Mouse (Mus musculus): ENCODE measurements at regions not wholly inside any gene's neighbourhood (a gene's known extent, or its start where the extent isn't known, plus 50 kb on each side); places are given as distances from the start of the nearest gene placed in this dataset.
"Not testable (repeated sequence)": the region's sequence is repeated elsewhere in the genome, so short reads cannot be mapped to it uniquely, and the experiment has no call there.

GRCm38 (mm10) chr17:83990421-83991365 is 142.9 kb upstream of the Haao start:
- DNase-seq (ENCODE audit: low read depth, low spot score), result no peak

- no peak for DNase-seq (ENCODE audit: low read depth, low spot score)
These were observed 141.1 kb upstream of the Haao start for GRCm38 (mm10) chr17:83988897-83989296.

- DNase-seq (ENCODE audit: low read depth, low spot score), result no peak
These were observed 140.4 kb upstream of the Haao start for GRCm38 (mm10) chr17:83988165-83988564.

- no peak for DNase-seq (ENCODE audit: low read depth, low spot score)
These were observed 139.9 kb upstream of the Haao start for GRCm38 (mm10) chr17:83987683-83988082.

- no peak for DNase-seq (ENCODE audit: low read depth, low spot score)
These were observed 138.3 kb upstream of the Haao start for GRCm38 (mm10) chr17:83985916-83986578.

GRCm38 (mm10) chr17:83985333-83985790 is 137.6 kb upstream of the Haao start:
- DNase-seq (ENCODE audit: low read depth, low spot score), result no peak

GRCm38 (mm10) chr17:83983837-83984388 is 136.2 kb upstream of the Haao start:
- no peak for DNase-seq (ENCODE audit: low read depth, low spot score)

- DNase-seq (ENCODE audit: low read depth, low spot score), result no peak
These were observed 135.5 kb upstream of the Haao start for GRCm38 (mm10) chr17:83983070-83983836.

GRCm38 (mm10) chr17:83982700-83983069 is 134.9 kb upstream of the Haao start:
- DNase-seq (ENCODE audit: low read depth, low spot score), result no peak

GRCm38 (mm10) chr17:83978858-83979470 is 131.2 kb upstream of the Haao start:
- DNase-seq (ENCODE audit: low read depth, low spot score), result no peak

GRCm38 (mm10) chr17:83977725-83978124 is 130.0 kb upstream of the Haao start:
- DNase-seq (ENCODE audit: low read depth, low spot score), result no peak

GRCm38 (mm10) chr17:83975813-83976212 is 128.1 kb upstream of the Haao start:
- no peak for DNase-seq (ENCODE audit: low read depth, low spot score)

GRCm38 (mm10) chr17:83973461-83974350 is 125.9 kb upstream of the Haao start:
- no peak for DNase-seq (ENCODE audit: low read depth, low spot score)

GRCm38 (mm10) chr17:83972874-83973273 is 125.1 kb upstream of the Haao start:
- no peak for DNase-seq (ENCODE audit: low read depth, low spot score)

GRCm38 (mm10) chr17:83972470-83972869 is 124.7 kb upstream of the Haao start:
- DNase-seq (ENCODE audit: low read depth, low spot score), result no peak

- no peak for DNase-seq (ENCODE audit: low read depth, low spot score)
These were observed 124.3 kb upstream of the Haao start for GRCm38 (mm10) chr17:83972026-83972425.

GRCm38 (mm10) chr17:83969407-83969826 is 121.7 kb upstream of the Haao start:
- no peak for DNase-seq (ENCODE audit: low read depth, low spot score)

- not testable (repeated sequence) for DNase-seq (ENCODE audit: low read depth, low spot score)
These were observed 120.4 kb upstream of the Haao start for GRCm38 (mm10) chr17:83968124-83968523.

- no peak for DNase-seq (ENCODE audit: low read depth, low spot score)
These were observed 119.2 kb upstream of the Haao start for GRCm38 (mm10) chr17:83967007-83967406.

Measured in c-Kit-negative CD71-positive TER-119-positive erythroid progenitor cells, embryonic 14.5 days (primary cell).